Mouse (Mus musculus) ovary, adult 18-20 months (tissue): ENCODE data around the gene Pcyt1b.

Source experiments
- DNase-seq: peaks from one replicate; pipeline ENCODE4 v3.0.0; 2022; ENCODE audit warnings: low spot score, mixed read lengths

Pcyt1b gene

GRCm38 (mm10) chrX:93654218-93655002 lies at the start of gene Pcyt1b:
Pcyt1b (plus strand) TSS chrX:93654863.
- no peak for DNase-seq

DNA sequence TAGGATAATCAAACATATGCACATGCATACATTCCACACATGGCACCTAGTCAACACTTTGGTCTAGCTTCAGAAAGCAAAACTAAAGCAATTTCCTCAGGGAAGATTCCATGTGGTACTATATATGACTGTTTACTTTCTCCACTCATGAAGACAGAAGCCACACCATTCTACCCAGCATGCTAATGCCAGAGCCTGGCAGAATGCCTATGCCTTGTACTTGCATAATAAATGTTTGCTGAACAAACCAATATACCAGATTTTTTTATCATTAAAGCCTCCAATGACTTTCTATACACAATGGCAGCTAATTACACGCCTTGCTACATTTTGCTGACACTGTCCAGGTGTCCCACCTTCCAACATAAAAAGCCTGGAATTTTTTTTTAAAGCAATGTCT lies 24.4 kb upstream of the Pcyt1b start:
- no peak for DNase-seq

DNA sequence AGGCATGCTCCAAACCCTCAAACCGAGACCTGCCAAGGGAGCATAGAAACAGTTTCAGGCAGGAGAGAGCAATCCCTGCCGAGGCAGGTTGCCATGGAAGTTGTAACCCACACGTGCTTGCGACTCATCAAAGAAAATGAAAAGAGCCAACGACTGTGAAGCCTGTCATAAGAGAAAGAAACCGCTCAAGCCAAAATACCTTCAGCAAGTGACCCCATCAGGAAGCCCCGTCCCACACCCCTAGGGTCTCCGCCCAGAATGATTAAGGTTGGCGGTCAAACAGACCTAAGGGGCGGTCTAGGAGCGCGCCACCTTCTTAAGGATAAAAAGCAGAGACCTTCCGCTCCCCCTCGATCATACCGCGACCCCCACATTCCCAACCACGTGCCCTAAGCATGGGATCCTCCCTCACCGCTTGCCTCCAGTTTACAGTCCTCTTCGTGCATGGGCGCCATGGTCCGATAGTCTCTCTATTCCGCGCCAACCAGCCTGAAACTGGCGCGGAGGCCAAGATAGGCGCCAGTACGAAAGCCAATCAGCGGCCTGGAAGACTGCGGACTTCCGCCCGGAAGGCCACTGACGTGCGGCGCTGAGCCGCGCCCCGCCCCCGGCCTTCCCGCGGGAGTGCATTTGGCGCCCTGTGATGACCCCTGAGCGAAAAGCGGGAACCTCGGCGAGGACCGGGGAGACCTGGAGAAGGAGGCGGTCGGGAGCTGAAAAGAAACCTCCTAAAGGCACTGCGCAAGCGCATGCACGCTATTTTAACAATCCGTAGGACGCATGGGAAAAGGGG lies 22.8 kb upstream of the Pcyt1b start, which contains the start of gene Pola1:
TSS of gene Pola1 (minus strand) at position 499 of the 793 bp plus-strand sequence.
- DNase-seq = peak; percentile 83

GRCm38 (mm10) chrX:93634861-93635375 lies 19.7 kb upstream of the Pcyt1b start:
- DNase-seq = peak; percentile 12

DNA sequence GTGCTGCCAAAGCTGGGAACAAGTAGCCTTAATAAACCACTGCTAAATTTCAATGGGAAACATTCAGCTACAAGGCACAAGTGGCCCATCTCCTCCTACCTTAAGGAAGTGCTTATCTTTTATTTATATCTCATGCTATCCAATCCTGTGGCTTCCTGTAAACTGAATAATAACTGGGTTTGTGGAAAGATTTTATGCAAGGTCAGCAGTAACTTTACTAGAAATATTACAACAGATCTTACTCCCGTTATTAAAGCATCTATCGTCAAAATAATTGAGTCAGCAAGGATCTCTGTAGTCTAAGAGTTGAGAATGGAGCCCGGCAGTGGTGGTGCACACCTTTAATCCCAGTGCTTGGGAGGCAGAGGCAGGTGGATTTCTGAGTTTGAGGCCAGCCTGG lies 11.1 kb upstream of the Pcyt1b start:
- DNase-seq = no peak

DNA sequence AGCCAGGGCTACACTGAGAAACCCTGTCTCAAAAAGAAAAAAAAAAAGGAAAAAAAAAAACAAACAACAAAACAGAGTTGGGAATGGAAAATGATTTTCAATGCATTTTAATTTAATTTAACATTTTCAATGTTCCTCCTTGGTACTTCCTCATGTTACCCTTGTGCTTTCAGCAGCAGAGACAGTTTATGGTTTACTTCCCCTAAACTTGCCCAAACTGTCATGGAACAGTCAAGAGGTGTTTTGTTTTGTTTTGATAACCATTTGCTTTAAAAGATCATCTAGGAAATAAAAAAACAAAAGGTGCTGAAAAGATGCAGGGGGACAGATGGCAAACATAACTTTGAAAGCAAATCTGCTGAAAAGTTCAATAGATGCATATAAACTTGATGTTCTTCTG lies 10.6 kb upstream of the Pcyt1b start:
- DNase-seq = no peak

GRCm38 (mm10) chrX:93650738-93651137 lies 3.9 kb upstream of the Pcyt1b start:
- no peak for DNase-seq

DNA sequence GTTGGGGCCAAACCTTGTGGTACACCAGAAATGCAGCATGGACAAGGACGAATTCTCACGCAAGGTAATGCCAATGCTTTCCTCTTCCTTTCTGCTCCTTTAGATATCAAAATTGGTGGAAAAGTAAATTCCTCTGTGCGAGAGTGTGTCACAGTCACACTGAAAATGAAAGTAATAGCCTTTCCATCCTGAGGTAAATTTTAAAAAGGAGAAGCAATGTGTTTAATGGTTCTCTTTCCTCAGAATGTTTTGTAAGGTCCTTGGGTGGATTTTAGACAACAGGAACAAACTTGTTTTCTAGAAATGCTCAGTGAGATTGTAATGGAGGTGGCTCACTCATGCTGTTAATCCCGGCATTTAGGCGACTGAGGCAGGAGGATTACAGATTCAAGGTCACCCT lies 490 bp downstream of the Pcyt1b start:
- DNase-seq = no peak

DNA sequence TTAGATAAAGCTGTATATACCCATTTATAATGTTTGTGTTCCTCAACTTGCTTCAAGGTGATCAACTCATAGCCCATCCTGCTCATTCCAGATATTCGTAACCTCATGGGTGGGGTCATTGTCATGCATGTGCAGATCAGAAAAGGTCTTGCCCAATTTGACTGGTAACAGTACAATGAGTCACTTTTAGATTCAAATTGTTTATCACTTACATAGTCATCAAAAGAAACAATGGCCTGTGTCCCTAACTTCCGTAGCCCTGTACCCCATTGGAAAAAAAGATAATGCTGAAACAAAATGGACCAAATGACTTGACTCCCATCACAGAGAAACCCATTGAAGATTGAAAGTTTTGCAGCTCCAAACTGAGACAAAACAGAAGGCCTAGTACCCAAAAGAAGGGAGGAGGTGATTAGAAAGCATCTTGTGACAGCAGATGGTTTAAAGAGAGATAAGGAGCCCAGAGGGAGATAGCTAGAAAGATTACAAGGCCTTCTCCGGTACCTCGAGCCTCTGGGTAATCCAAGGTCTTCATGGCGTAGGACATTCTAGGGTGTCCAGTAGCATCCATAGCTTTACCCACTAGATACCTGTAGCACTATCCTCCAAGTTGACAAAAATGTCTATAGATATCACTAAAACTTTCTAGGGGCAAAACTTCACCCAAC lies 9.4 kb downstream of the Pcyt1b start:
- no peak for DNase-seq

- no peak for DNase-seq
These were observed 10.1 kb downstream of the Pcyt1b start for GRCm38 (mm10) chrX:93664787-93665186.

DNA sequence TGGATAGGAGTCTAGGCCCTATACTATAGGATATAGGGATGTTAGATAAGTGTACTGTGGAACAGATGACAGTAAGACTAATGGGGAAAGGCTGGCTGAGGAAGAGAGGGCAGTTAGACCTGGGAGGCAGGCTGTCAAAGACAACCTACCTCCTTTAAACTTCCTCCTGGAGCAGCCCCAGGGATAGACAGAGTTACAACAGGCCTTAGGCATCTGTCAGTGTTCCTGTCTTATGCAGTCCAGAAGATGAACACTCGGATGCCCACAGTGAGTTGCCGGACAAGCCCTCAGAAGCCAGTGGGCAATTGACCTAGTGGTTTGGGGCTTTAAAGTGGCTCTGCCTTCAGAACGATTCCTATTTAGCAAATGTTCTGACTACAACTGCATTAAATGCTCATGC lies 19.8 kb downstream of the Pcyt1b start:
- no peak for DNase-seq

DNA sequence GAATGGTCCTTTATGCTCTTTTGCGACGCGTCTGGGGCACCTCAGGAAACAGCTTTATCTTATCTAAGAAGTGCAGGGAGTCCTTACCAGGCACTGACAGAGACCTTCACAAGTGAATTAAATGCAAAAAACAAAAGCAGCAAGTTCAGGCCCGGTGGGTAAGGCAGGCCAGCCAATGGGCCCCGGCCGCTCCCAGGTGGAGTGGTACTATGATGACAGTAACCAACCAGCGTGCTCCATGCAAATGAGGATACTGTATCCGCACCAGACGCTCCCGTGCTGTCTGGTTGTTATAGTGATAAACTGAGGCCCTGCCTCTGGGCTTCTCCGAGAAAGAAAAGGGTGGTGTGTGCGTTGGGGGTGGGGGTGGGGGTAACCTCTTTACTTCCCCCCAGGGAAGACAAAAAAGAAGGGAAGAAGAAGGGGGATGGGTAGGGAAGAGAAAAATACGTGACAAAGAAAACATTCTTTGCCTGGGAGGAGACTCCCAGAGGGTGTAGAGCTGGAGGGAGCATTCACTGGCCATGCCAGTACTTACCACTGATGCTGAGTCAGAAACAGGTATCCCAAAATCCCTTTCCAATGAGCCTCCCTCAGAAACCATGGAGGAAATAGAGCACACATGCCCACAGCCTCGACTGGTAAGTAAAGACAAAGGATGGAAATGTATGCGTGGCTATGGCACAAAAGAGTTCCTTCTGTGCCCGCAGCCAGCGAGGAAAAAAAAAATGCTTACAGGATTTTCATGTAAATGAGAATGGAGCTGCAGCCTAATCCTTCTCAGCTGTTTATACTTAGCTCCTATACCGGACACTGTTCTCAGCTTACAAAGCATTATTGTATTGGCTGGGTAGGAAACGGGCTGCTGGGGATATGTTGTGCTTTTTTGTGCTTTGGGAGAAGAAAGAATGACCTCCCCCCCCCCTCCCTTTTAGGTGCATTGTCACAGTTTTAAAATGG lies 20.5 kb downstream of the Pcyt1b start:
- DNase-seq = peak; percentile 66

- no peak for DNase-seq
These were observed 21.6 kb downstream of the Pcyt1b start for GRCm38 (mm10) chrX:93676228-93676627.

- DNase-seq = no peak
These were observed 34.6 kb downstream of the Pcyt1b start for GRCm38 (mm10) chrX:93689287-93689686.

DNA sequence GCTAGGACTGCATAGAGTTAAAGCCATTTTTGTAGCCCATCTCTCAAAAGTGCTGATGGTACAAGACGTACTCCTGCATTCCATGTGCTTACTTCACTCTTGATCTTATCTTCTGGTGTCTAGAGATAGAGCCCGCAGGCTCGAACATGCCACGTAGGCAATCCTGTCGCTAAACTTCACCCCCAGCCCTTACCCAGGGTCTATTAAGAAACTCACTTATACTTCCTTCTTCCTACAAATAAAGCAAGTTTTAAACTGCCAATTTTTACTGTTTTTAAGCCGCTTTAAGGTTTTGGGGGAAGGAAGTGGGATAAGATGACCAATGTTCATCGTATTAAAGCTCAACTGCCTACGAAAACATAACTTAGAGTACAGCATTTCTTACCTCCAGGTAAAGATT lies 36.0 kb downstream of the Pcyt1b start:
- DNase-seq = no peak

DNA sequence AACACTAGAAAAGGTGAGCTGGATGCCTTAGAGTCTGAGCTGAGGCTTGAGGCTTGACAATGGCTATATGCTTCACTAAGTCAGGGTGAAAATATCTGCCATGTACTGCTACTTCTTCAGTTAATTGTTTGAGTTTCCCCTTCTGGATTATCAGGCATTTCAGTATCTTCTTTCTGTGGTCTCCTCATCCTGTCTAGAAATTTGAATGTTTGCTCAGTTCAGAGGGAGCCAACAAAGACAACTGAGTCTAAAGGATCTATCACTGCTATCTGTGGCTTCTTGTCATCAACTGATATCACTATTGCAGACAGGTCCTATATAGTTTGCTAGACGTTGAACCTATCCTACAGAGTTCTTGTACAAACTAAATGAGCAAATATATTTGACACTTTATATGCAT lies 42.9 kb downstream of the Pcyt1b start:
- no peak for DNase-seq

DNA sequence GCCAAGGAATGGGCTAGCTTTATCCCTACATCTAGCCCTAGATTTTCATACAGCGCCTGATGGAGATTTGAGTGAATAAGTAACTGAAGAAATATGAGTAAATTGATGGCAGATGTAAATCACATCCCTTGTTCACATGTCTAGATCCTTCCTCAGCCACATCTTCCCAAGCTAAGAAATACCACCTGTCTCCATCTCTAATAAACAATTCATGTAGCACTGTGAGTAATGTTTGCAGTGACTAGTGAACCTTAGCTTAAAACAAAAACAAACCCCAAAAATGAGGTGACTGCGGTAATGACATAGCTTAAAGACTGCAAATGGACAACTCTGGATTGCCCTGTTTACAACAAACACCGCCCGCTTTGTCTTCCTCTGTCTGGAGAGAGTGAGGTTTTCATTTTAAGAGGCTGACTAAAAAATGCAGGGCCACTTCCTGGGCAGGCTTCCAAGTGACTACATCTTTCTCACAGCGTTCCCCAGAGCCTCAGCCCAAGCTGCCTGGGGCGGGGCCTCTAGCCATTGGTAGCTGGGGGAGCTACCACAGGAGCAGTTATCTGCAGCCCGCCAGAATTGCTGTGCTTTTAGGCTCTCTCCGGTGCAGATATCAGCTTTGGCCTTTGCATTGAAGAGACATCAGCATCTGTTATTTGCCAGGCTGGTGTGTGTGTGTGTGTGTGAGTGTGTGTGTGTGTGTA lies 46.0 kb downstream of the Pcyt1b start:
- DNase-seq = peak; percentile 55

GRCm38 (mm10) chrX:93712566-93712965 lies 57.9 kb downstream of the Pcyt1b start:
- DNase-seq = no peak

DNA sequence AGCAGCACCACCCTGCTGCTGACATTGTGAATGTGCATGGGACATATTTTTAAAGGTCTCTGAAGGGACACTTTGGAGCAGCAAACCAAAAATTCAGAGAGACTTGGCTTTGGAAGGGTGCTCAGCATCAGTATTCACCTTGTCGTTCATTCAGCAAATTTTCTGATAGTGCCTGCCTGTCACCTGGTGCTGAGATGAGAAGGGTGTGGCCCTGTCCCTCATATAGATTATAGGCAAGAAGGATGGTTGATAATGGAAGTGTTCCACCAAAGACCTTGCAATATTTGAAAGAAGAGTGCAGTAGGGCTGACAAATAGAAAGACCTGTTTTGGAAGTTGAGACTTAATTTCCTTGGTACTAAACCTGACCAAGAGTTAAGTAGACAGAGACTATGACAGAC lies 74.9 kb downstream of the Pcyt1b start:
- no peak for DNase-seq

DNA sequence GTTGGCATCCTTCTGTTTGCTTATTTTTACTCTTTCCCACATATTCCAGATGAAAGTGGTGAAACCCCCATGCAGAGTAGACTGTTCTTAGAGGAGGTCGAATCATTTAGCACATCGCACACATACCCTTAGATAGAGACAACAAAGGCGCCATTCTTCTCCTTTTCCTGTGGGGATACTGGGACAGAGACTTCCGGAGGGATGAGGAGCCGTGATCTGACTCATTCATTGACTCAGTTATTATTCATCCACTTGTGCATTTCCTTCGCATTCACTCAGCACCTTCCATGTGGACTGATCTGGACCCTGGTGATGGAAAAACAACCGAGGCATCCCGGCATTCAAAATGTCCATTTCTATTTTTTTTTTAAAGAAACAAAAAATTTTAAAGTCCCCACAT lies 76.2 kb downstream of the Pcyt1b start:
- no peak for DNase-seq

DNA sequence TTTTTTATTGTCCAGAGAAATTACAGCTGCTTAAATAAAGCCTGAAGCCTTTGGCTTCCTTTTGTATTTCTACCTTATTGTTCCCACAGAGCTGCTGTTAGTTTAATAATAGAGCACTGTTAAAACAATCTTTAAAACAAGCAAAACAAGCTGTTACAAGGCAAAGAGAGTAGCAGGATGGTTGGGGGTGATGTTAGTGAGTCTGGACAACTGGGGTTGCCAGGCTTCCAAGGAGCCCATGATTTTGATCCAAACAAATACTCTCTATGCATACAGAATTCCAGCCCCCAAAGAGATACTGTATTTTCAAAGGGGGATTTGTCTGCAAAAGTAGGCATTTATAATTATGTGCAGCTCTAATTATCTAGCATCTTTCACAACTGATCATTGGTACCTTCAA lies 77.7 kb downstream of the Pcyt1b start:
- no peak for DNase-seq
